Mouse (Mus musculus) liver, embryonic 14.5 days (tissue): Measurements from ENCODE around the gene Naxd.

Source experiments
- CTCF ChIP-seq: IDR thresholded peaks from 2 replicates; pipeline ENCODE4 v1.5.1; 2016; ENCODE audit warnings: antibody characterized with exemption, low read depth, control low read depth
- EP300 ChIP-seq: IDR thresholded peaks from 2 replicates; pipeline ENCODE4 v1.6.1; 2016; ENCODE audit warnings: antibody characterized with exemption, low read depth

DNA sequence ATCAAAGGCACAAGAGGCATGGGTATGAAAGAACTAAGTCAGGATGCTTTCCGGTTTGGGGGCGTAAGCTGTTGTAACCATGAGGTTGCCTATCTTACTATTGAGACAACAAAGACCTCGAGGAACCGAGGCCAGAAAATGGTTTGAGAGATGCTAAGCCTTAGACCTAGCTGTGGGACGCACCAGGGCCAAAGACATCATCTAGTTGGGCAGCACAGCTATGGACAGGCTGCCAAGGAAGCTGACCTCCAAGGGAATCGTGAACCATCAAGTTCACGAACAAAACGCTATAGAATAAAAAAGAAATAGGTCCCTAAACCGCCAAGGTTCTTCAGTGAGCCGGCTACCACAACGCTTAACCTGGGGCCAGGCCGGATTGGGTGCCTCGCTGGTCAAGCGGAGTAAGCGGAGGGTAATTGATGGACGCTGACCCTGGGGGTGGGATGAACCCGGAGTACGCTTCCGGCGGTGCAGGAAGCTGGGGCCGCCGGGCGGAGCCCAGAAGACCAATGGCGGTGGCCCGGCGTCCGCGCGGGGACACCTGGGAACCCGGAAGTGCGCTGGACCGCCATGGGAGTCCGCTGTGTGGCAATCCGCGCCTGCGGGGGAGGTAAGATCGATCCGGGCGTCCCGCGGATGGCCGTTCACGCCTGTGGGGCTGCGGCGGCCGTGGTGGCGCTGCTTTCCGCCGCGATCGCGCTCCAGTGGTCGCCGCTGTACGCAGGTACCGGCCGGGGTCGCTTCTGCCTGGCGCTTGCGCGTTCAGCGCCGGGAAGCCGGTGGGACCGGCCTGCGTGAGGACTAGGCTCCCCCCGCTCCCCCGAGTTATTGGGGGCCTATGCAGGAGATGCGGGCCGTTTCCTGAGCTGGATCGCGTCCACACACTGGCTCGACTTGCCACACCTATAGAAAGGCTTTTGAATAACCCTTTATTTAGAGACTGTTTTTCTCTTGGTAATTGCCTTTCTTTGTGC is at the start of gene Naxd:
- TF ChIP-seq CTCF = peak; percentile 9; the same call in 1 of the 2 replicates
- no peak for TF ChIP-seq EP300
